In the genomic region with DNA sequence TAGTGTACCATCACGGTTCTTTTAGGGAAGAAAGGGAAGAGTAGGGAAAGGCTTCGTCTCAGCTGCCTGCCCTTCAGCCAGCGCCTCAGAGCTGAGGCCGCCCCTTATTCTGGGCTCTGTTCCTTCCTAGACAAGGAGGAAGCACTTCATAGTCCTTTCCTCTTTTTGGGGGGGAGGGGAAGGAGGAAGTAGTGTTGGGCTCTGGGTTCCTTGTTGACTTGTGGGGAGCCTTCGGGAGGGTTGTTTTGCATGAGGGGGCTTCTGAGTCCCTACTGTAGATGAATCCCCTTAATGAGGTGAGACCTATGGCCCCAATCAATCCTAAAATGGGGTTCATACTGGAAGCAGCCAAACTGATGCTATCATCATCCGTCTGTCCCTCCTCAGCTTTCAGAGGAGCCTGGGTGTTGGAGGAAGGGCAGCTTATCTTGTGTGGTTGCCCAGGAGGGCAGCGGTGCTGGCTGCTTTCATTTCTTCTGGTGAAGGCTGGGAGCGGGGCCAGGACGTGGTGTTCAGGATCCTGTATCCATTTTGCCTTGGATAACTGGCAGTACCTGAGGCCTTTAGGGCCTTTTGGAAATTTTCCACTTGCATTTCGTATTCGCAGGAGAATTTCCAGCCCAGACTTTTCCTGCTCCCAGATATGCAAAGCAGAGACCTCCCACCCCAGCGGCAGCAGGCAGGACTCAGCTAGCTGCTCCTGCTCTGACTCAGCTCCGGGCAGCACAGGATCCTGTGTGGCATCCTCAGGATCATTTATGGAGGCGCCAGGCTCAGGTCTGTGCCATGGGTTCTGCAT, we compare ENCODE assay signal across 7 mouse cellular contexts. TPM values are rescaled to one million over a fixed set of nuclear protein-coding genes. Genes with fewer than 3 reads are reported as not detected.
DNase-seq lines count a peak whose midpoint lies in the region; ATAC-seq and TF ChIP-seq lines count a peak whose summit lies in the region.

No protein-coding gene starts in this region.

- WGBS in heart, embryonic 15.5 days = 21% methylated on average over 14 of the region's 14 CpGs
- WGBS in lung, embryonic 15.5 days = 24% methylated on average over 14 of the region's 14 CpGs

- peak overlapping the region; percentile 55 to 83 for H3K4me3 ChIP-seq in MEL (ENCODE audit: control insufficient read depth in 1 of 2, insufficient read depth in 1 of 2, low read depth in 2 of 2, low read length in 2 of 2)
- no peak overlapping the region for H3K4me3 ChIP-seq in embryonic fibroblast, embryonic 13.5 days (ENCODE audit: insufficient read depth, low read length)
- H3K4me3 ChIP-seq in heart, embryonic 15.5 days = peak overlapping the region; percentile 23
- H3K4me3 ChIP-seq in lung, embryonic 15.5 days = no peak overlapping the region

- peaks cover 6% of the 10 kb centered on the region for H3K79me2 ChIP-seq in MEL (ENCODE audit: control insufficient read depth, insufficient read depth, low read length, poor library complexity)

- peak; percentile 64 for ATAC-seq in heart, embryonic 15.5 days (replicated peaks; ENCODE audit: insufficient number of reproducible peaks, insufficient read depth, low FRiP score, low read depth)
- ATAC-seq in lung, embryonic 15.5 days (ENCODE audit: borderline replicate concordance, extremely low read depth, low FRiP score, low TSS enrichment) = no peak; the same call in 1 of the 2 replicates

- TF ChIP-seq RAD21 in MEL (IDR thresholded peaks at IDR 0.05; ENCODE audit: low read depth, low read length) = no peak

- peaks cover 0 to 54% of the 10 kb centered on the region in 2 experiments; a peak in 2 of 4 replicates for H3K36me3 ChIP-seq in MEL (ENCODE audit: control insufficient read depth in 1 of 2, insufficient read depth in 2 of 2, low read length in 2 of 2)
- no peaks in the 10 kb centered on the region for H3K36me3 ChIP-seq in heart, embryonic 15.5 days
- no peaks in the 10 kb centered on the region for H3K36me3 ChIP-seq in lung, embryonic 15.5 days

- peak overlapping the region; percentile 57 for H3K4me2 ChIP-seq in heart, embryonic 15.5 days
- peak overlapping the region; percentile 18; the same call in 1 of the 2 replicates for H3K4me2 ChIP-seq in lung, embryonic 15.5 days

- peak; percentile 89 for DNase-seq in MEL (ENCODE audit: low read depth, low spot score)
- peak; percentile 75 for DNase-seq in adrenal gland, adult 8-10 months
- DNase-seq in kidney, postnatal 4 days = peak; percentile 62 to 77
- DNase-seq in spleen, adult 12 weeks (ENCODE audit: low spot score) = peak; percentile 53

- no peaks in the 10 kb centered on the region for H3K9me3 ChIP-seq in MEL (replicated peaks; ENCODE audit: insufficient read depth, low read length)
- H3K9me3 ChIP-seq in heart, embryonic 15.5 days (replicated peaks) = no peaks in the 10 kb centered on the region
- H3K9me3 ChIP-seq in lung, embryonic 15.5 days = no peaks in the 10 kb centered on the region

- peak in 1 of 2 experiments; percentile 57; a peak in 1 of 4 replicates for TF ChIP-seq POLR2A in MEL (IDR thresholded peaks at IDR 0.05; ENCODE audit: control insufficient read depth in 1 of 2, insufficient read depth in 1 of 2, low read depth in 1 of 2, low read length in 2 of 2, poor library complexity in 1 of 2)
- no peak for TF ChIP-seq POLR2A in embryonic fibroblast, embryonic 13.5 days (IDR thresholded peaks at IDR 0.05; ENCODE audit: low read depth, low read length)

- H3K4me1 ChIP-seq in MEL (ENCODE audit: control insufficient read depth in 1 of 2, insufficient read depth in 2 of 2, low read length in 2 of 2) = peaks cover 15 to 47% of the 10 kb centered on the region in 2 experiments
- peaks cover 2% of the 10 kb centered on the region; the same call in 1 of the 2 replicates for H3K4me1 ChIP-seq in embryonic fibroblast, embryonic 13.5 days (ENCODE audit: control insufficient read depth, insufficient read depth, low read length)
- peaks cover 43% of the 10 kb centered on the region for H3K4me1 ChIP-seq in heart, embryonic 15.5 days (replicated peaks)
- peaks cover 24% of the 10 kb centered on the region for H3K4me1 ChIP-seq in lung, embryonic 15.5 days

- no peak for TF ChIP-seq CTCF in MEL (IDR thresholded peaks at IDR 0.05 in 2 of 3, conservative IDR thresholded peaks at IDR 0.05 in 1 of 3; ENCODE audit: control insufficient read depth in 1 of 3, insufficient read depth in 1 of 3, low read depth in 2 of 3, low read length in 3 of 3, poor library complexity in 1 of 3, severe bottlenecking in 1 of 3)
- TF ChIP-seq CTCF in embryonic fibroblast, embryonic 13.5 days (IDR thresholded peaks at IDR 0.05; ENCODE audit: borderline replicate concordance, insufficient read depth, low read length) = no peak

- H3K9ac ChIP-seq in MEL (ENCODE audit: control insufficient read depth, low read depth, low read length, poor library complexity, severe bottlenecking) = peak overlapping the region; percentile 71
- no peak overlapping the region for H3K9ac ChIP-seq in heart, embryonic 15.5 days
- no peak overlapping the region for H3K9ac ChIP-seq in lung, embryonic 15.5 days

- peak in 1 of 2 experiments; percentile 58 for TF ChIP-seq EP300 in MEL (IDR thresholded peaks at IDR 0.05; ENCODE audit: low read depth in 1 of 2, low read length in 2 of 2)

- no peaks in the 10 kb centered on the region for H3K27me3 ChIP-seq in MEL (ENCODE audit: control insufficient read depth in 1 of 2, insufficient read depth in 2 of 2, low read length in 2 of 2)
- H3K27me3 ChIP-seq in heart, embryonic 15.5 days = no peaks in the 10 kb centered on the region
- H3K27me3 ChIP-seq in lung, embryonic 15.5 days = peaks cover 17% of the 10 kb centered on the region

- H3K27ac ChIP-seq in MEL (ENCODE audit: control insufficient read depth, low read depth, low read length) = peak overlapping the region; percentile 91
- H3K27ac ChIP-seq in embryonic fibroblast, embryonic 13.5 days (ENCODE audit: insufficient read depth, low read length) = peak overlapping the region; percentile 54
- peak overlapping the region; percentile 77 for H3K27ac ChIP-seq in heart, embryonic 15.5 days
- H3K27ac ChIP-seq in lung, embryonic 15.5 days = peak overlapping the region; percentile 57

TF ChIP-seq in MEL, 35 proteins besides CTCF, POLR2A, EP300 and RAD21 (continues in another document):
- no peak for TF ChIP-seq MAFK (IDR thresholded peaks at IDR 0.05; ENCODE audit: borderline replicate concordance, low read depth, low read length)
- TF ChIP-seq MYC (IDR thresholded peaks at IDR 0.05; ENCODE audit: low read depth, low read length) = 0 out of 2 replicates have a peak, but pooled peaks have one; percentile 39
- no peak for TF ChIP-seq CHD1 (IDR thresholded peaks at IDR 0.05; ENCODE audit: low read depth, low read length)
- no peak for TF ChIP-seq UBTF (IDR thresholded peaks at IDR 0.05; ENCODE audit: borderline replicate concordance, insufficient read depth, low read depth, low read length)
- no peak for TF ChIP-seq KAT2A (conservative IDR thresholded peaks at IDR 0.05; ENCODE audit: low read depth, low read length)
- TF ChIP-seq SIN3A (IDR thresholded peaks at IDR 0.05; ENCODE audit: low read length) = peak; percentile 71
- TF ChIP-seq HCFC1 (IDR thresholded peaks at IDR 0.05; ENCODE audit: low read depth, low read length) = 0 out of 2 replicates have a peak, but pooled peaks have one; percentile 57
- TF ChIP-seq GABPA (IDR thresholded peaks at IDR 0.05; ENCODE audit: low read depth, low read length) = no peak
- TF ChIP-seq MEF2A (IDR thresholded peaks at IDR 0.05; ENCODE audit: extremely low read depth, insufficient replicate concordance, low read depth, low read length, poor library complexity, severe bottlenecking) = no peak
- peak; percentile 24; the same call in 1 of the 2 replicates for TF ChIP-seq MAZ (IDR thresholded peaks at IDR 0.05; ENCODE audit: low read depth, low read length)
- TF ChIP-seq ETS1 (IDR thresholded peaks at IDR 0.05; ENCODE audit: low read depth, low read length) = peak; percentile 56; the same call in 1 of the 2 replicates
- TF ChIP-seq TAL1 (IDR thresholded peaks at IDR 0.05; ENCODE audit: low read length) = no peak
- TF ChIP-seq E2F4 (IDR thresholded peaks at IDR 0.05; ENCODE audit: borderline replicate concordance, low read depth, low read length) = no peak
- TF ChIP-seq USF2 (IDR thresholded peaks at IDR 0.05; ENCODE audit: borderline replicate concordance in 1 of 2, insufficient read depth in 1 of 2, low read depth in 1 of 2, low read length in 2 of 2) = no peak
- peak; percentile 66 for TF ChIP-seq CHD2 (IDR thresholded peaks at IDR 0.05; ENCODE audit: low read length)
- TF ChIP-seq NELFE (IDR thresholded peaks at IDR 0.05; ENCODE audit: low read depth, low read length) = peak; percentile 42; the same call in 1 of the 2 replicates
- no peak for TF ChIP-seq MXI1 (IDR thresholded peaks at IDR 0.05; ENCODE audit: low read depth, low read length)
- TF ChIP-seq SMC3 (IDR thresholded peaks at IDR 0.05; ENCODE audit: low read depth, low read length) = no peak
- 0 out of 2 replicates have a peak, but pooled peaks have one; percentile 10 for TF ChIP-seq MYB (IDR thresholded peaks at IDR 0.05; ENCODE audit: low read depth, low read length)
- peak; percentile 34; the same call in 1 of the 2 replicates for TF ChIP-seq TBP (IDR thresholded peaks at IDR 0.05; ENCODE audit: low read depth, low read length)
- TF ChIP-seq POLR2AphosphoS2 (IDR thresholded peaks at IDR 0.05; ENCODE audit: low read length) = no peak
- TF ChIP-seq ELF1 (IDR thresholded peaks at IDR 0.05; ENCODE audit: low read depth, low read length) = peak; percentile 82
- TF ChIP-seq RCOR1 (IDR thresholded peaks at IDR 0.05; ENCODE audit: low read depth, low read length) = no peak
- peak; percentile 60 for TF ChIP-seq TCF12 (IDR thresholded peaks at IDR 0.05; ENCODE audit: low read depth, low read length)
- no peak for TF ChIP-seq USF1 (IDR thresholded peaks at IDR 0.05; ENCODE audit: low read depth, low read length)
- TF ChIP-seq ZKSCAN1 (IDR thresholded peaks at IDR 0.05; ENCODE audit: low read depth, low read length) = no peak
- TF ChIP-seq POLR2AphosphoS5 (IDR thresholded peaks at IDR 0.05; ENCODE audit: borderline replicate concordance, low read depth, low read length) = no peak
- TF ChIP-seq ZNF384 (IDR thresholded peaks at IDR 0.05; ENCODE audit: low read depth, low read length) = no peak

RNA-seq across cellular contexts. Expression of a gene that starts 5.4 kb away (rescaled TPM):
- 11.7 and 14.8 TPM in 2 replicates for total RNA-seq in MEL (2012; rRNA removed)
- 10 to 100 TPM in 1 of 2 experiments, not detected in 1; 22.3 TPM for polyA plus RNA-seq in MEL (2012; ENCODE audit: insufficient read depth in 1 of 2, insufficient read length in 2 of 2, low read depth in 1 of 2, low replicate concordance in 2 of 2, missing spikeins in 1 of 2)
- 10 to 100 TPM; 17.8 to 53.3 (median 39.2) TPM for total RNA-seq in adrenal gland, adult 8-10 months (2022)
- polyA plus RNA-seq in embryonic fibroblast, embryonic 13.5 days (2011; ENCODE audit: insufficient read length, low read depth, missing spikeins) = 4.6 and 8.8 TPM in 2 replicates
- 8.0 and 9.3 TPM in 2 replicates for polyA plus RNA-seq in heart, embryonic 15.5 days (2015; fragmentation: Nextera tagmentation; extraction: Ambion mirVana)
- polyA plus RNA-seq in lung, embryonic 15.5 days (2015; fragmentation: Nextera tagmentation; extraction: Ambion mirVana) = 2.1 and 2.5 TPM in 2 replicates

Comparison
In these comparisons a context has a peak if more than half of its experiments do, and no peak if none do; other contexts are left out.
1. H3K4me3 ChIP-seq: peak in MEL (2 of 2) and heart, embryonic 15.5 days (single experiment); none in embryonic fibroblast, embryonic 13.5 days (single experiment) and lung, embryonic 15.5 days (single experiment).
2. Peak in every context shown above with its lines, with median percentiles within 50 percentile points of each other: DNase-seq and H3K27ac ChIP-seq.